Mouse (Mus musculus) hindbrain, embryonic 16.5 days (tissue): Measurements from ENCODE around the gene Mttp. TPM values are rescaled to one million over a fixed set of nuclear protein-coding genes. Genes with fewer than 3 reads are reported as not detected.

ENCODE experiments used
- ATAC-seq: fragments of 200-750 bp; cut with Nextera tagmentation; 2 replicates; pipeline ENCODE4 v1.8.0; 2017; ENCODE audit warnings: moderate TSS enrichment, moderate library complexity
- H3K27ac ChIP-seq: fragments of 300-500 bp; sonication (generic); 2 replicates; pipeline ENCODE4 v1.5.1; 2014; ENCODE audit warnings: low read depth, mild to moderate bottlenecking, control low read depth, low read length, moderate library complexity
- H3K27me3 ChIP-seq: fragments of 300-500 bp; sonication (generic); replicated peaks from 2 replicates; pipeline ENCODE4 v1.6.1; 2014; ENCODE audit warnings: low read length; ENCODE audit not compliant: control insufficient read depth, insufficient read depth
- H3K36me3 ChIP-seq: fragments of 300-500 bp; sonication (generic); 2 replicates; pipeline ENCODE4 v1.6.1; 2014; ENCODE audit warnings: mild to moderate bottlenecking, low read length, moderate library complexity, mixed read lengths; ENCODE audit not compliant: control insufficient read depth, insufficient read depth
- H3K4me1 ChIP-seq: fragments of 300-500 bp; sonication (generic); 2 replicates; pipeline ENCODE4 v1.6.1; 2014; ENCODE audit warnings: low read depth, low read length; ENCODE audit not compliant: control insufficient read depth, insufficient read depth
- H3K4me2 ChIP-seq: fragments of 300-500 bp; sonication (generic); 2 replicates; pipeline ENCODE4 v1.6.1; 2014; ENCODE audit warnings: mild to moderate bottlenecking, low read length, control low read depth, moderate library complexity
- H3K4me3 ChIP-seq: fragments of 300-500 bp; sonication (generic); 2 replicates; pipeline ENCODE4 v1.5.1; 2014; ENCODE audit warnings: mild to moderate bottlenecking, low read length, control low read depth, moderate library complexity
- H3K9ac ChIP-seq: fragments of 300-500 bp; sonication (generic); 2 replicates; pipeline ENCODE4 v1.6.1; 2014; ENCODE audit warnings: low read depth, mild to moderate bottlenecking, control low read depth, low read length, moderate library complexity
- H3K9me3 ChIP-seq: fragments of 300-500 bp; sonication (generic); 2 replicates; pipeline ENCODE4 v1.6.1; 2014; ENCODE audit warnings: mild to moderate bottlenecking, low read length, moderate library complexity; ENCODE audit not compliant: control insufficient read depth
- WGBS: fragments of 180-500 bp; shearing (Covaris S2); extraction: QIAGEN DNeasy Blood & Tissue Kit; methylation state at CpG from one replicate; pipeline ENCODE4 v1.1.7; 2014; 5-methylcytosine and 5-hydroxymethylcytosine counted together
- polyA plus RNA-seq: library from polyadenylated mRNA; unstranded; fragments of >200 nt; fragmentation: Nextera tagmentation; extraction: Ambion mirVana; gene quantifications from 2 replicates; pipeline ENCODE4 v1.2.1, GENCODE M21; 2015

Mttp gene
- polyA plus RNA-seq, 1 experiment from 2014 or later: 8.4 TPM

DNA sequence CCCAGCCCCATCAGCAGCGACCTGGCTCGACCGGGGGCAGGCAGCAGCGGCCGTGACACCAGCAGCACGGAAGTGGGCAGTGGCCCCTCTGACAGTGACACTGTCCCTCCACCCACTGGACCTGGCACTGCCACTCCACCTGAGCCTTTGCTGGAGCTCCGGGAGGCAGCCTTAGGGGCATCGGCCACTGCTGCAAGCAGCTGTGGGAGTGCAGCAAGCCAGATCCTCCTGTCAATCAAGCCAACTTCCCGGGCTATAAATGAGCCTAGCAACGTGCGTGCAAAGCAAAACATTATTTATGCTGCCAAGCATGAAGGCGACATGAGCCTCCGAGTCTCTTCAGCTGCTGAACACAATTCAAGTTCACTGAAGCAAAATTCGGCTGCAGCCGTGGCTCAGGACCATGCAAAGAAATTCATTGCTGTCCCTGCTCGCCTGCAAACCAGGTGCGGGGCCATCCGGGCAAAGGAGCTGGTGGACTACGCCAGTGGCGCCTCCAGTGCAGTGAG is 78.4 kb downstream of the Mttp start:
- peaks cover 15% of the 10 kb centered on the region for H3K4me1 ChIP-seq
- no peak overlapping the region for H3K27ac ChIP-seq
- 48% methylated on average over 20 of the region's 20 CpGs for WGBS
- no peaks in the 10 kb centered on the region for H3K9me3 ChIP-seq
- H3K4me2 ChIP-seq: peak overlapping the region; percentile 52
- H3K36me3 ChIP-seq: no peaks in the 10 kb centered on the region
- peak; percentile 62 for ATAC-seq
- no peaks in the 10 kb centered on the region for H3K27me3 ChIP-seq
- H3K4me3 ChIP-seq: 0 out of 2 replicates have a peak overlapping the region, but pooled peaks have one; percentile 4
- peak overlapping the region; percentile 28; the same call in 1 of the 2 replicates for H3K9ac ChIP-seq

DNA sequence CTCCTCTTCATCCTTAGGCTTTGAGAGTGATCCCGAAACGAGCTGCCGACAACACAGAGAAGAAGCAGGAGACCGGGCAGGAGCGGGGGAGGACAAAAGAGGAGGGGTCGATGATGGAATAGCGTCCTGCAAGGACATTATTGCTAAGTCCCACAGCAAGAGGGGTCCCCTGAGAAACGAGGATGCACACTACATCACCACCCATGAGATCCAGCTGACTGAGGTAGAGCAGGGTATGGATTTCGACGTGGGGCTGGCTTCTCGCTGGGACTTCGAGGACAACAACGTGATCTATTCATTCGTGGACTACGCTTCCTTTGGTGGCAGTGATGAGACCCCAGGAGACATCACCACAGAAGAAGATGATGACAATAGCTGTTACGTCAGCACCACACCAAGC is 78.8 kb downstream of the Mttp start:
- no peak overlapping the region for H3K27ac ChIP-seq
- H3K4me2 ChIP-seq: peak overlapping the region; percentile 52
- ATAC-seq: no peak
- H3K4me3 ChIP-seq: no peak overlapping the region
- H3K27me3 ChIP-seq: no peaks in the 10 kb centered on the region
- no peaks in the 10 kb centered on the region for H3K9me3 ChIP-seq
- 68% methylated on average over 16 of the region's 16 CpGs for WGBS
- H3K9ac ChIP-seq: peak overlapping the region; percentile 28; the same call in 1 of the 2 replicates
- no peaks in the 10 kb centered on the region for H3K36me3 ChIP-seq
- peaks cover 15% of the 10 kb centered on the region for H3K4me1 ChIP-seq

DNA sequence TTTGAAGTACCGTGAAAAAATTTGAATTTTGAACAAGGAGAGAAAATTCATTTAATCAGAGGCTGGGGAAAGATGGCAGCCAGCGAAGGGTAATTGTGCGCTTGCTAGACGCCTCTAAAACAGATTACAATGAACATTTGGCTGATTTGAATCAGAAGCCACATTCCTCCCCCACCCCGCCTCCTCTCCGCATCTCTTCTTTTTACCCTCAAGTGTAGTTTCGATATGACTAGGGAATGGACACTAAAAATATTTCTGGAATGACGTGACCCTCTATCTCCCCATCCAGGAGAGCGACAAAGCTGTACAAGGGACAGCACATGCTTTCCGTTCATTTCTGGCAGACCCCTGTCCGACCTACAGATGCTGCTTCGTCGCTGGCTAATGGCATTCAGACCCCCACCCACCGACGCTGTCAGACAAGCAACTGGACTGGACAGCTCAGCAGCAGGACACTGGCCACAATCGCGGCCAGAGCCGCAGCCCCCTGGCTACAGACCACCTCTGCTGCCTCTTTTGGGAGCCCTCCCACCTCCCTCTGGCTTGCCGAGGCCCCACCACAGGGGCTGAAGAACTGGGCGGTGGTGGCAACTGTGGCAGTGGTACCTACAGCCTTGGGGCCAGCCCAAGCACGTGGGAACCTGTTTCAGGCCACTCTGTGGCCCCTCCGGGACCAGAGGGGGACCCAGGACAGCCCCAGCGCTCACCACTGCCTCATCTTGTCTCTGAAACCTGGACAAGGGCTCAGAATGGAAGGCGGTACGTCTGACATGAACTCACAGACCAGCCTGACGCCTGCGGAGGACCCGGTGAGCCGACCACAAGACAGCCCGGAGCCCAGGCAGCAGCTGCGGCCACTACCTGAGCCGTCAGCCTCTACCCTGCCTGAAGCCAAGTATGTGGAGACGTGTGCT is 79.8 kb downstream of the Mttp start, which contains the start of gene 1110002E22Rik:
Gene 1110002E22Rik, plus strand, starts transcription at position 321 of the 914 bp plus-strand sequence.
- WGBS: 61% methylated on average over 32 of the region's 33 CpGs
- Histone ChIP-seq H3K9me3 (no peaks in the 10 kb centered on the region), H3K27ac (no peak within 1 kb of the TSS), H3K9ac (no peak within 1 kb of the TSS), H3K4me1 (peaks cover 15% of the 10 kb centered on the region), H3K4me2 (no peak within 1 kb of the TSS), H3K4me3 (no peak within 1 kb of the TSS), H3K36me3 (no peaks in the 10 kb centered on the region), H3K27me3 (no peaks in the 10 kb centered on the region)
- ATAC-seq: peak; percentile 21

DNA sequence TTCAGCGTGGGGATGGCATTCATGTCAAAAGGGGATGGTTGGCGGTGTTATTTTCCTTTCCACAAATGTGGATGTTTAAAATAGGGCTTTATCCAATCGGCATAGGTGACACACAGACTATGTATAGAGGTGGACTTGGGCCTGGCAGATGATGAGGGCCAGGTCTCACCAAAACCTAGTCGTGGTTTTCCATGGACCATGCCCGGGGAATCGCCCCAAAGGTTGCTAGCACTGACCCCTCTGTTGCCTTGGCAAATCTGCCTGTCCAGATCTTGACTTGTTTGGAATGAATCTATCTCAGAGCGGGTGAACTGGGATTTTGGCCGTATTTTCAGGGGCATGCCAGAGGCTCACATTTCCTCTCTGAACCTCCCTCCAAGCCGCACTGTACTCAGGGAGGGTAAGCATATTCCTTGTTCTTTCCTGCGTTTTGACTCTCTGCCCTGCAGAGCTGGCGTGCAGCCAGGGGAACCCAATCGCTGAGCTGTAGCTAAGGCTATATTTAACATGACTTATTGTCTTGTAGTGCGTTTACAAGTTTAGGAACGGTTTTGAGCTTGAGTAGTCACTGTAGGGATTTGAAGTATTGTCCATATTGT is 80.9 kb downstream of the Mttp start:
- Histone ChIP-seq H3K4me1 (peaks cover 15% of the 10 kb centered on the region), H3K27ac (no peak overlapping the region), H3K27me3 (no peaks in the 10 kb centered on the region), H3K4me3 (no peak overlapping the region), H3K9ac (no peak overlapping the region), H3K36me3 (no peaks in the 10 kb centered on the region), H3K4me2 (no peak overlapping the region), H3K9me3 (no peaks in the 10 kb centered on the region)
- WGBS: 55% methylated on average over 14 of the region's 14 CpGs
- peak; percentile 34; the same call in 1 of the 2 replicates for ATAC-seq

DNA sequence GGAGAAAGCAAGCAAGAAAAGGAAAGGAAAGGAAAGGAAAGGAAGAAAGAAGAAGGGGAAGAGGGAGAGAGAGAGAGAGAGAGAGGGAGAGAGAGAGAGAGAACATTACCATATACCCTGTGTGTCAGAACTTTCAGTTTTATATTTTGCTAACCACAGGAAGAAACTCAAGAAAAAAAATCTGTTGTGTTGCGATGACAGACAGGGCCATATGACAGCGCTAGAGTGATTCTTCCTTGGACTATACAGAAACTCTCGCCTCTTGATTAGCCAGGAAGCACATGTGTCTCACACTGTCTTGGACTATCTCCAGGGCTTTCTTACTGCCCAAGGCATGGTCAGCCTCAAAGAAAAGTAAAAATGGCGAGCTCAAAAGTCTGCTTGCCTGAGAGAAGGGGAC is 82.1 kb downstream of the Mttp start:
- Histone ChIP-seq H3K36me3 (no peaks in the 10 kb centered on the region), H3K9me3 (no peaks in the 10 kb centered on the region), H3K27ac (no peak overlapping the region), H3K4me3 (no peak overlapping the region), H3K27me3 (no peaks in the 10 kb centered on the region), H3K9ac (no peak overlapping the region), H3K4me2 (no peak overlapping the region), H3K4me1 (peaks cover 15% of the 10 kb centered on the region)
- WGBS: 80% methylated on average over 4 of the region's 4 CpGs
- ATAC-seq: no peak

DNA sequence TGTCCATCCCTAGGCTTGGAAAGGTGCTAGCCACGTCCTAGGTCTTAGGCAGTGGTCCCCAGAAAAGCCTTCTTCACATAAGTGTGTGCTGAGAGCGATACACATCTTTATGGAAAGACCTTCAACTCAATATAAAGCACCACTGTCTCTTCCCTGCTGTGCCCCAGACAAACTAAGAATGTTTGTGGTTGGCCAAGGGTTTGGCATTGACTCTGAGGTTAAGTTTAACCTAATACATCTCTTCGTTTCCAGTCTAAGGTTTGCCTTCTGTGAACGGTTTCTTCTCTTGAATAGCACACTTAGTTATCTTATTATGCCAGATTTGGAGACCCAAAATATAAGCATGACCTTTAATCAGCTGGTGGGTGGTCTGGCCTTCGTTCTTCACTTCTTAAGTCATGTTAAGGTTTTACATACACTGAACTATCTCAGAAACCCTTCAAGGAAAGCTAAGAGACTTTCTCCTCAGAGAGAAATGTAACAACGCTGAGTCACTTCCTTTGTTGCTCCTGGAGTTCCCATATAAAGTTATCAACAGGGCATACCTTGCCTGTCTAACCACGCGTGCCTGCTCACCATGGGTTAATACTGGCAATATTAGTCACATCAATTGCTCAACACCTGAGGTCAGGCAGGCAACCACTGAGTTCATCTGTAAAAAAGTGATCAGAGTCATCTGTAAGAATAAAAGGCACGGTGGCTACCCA is 83.4 kb downstream of the Mttp start:
- H3K4me3 ChIP-seq: no peak overlapping the region

DNA sequence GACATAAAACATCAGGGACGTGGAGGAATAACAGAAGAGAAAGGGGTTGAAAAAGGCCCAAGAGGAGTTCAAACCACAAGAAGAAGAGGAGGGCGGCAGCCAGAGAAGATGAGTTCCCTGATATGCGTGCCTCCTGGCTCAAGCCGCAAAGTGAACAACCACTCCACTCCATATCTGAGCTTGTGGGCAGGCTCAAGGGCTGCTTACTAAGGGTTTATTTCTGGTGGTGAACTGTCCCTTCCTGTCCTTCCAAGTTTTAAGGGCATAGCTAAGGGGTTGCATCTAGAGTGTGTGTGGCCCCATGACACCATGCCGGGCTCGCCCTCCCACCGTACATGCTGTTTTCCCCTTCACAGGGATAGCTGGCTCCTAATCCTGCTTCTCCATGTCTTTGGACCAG is 84.3 kb downstream of the Mttp start:
- no peak for ATAC-seq
- no peaks in the 10 kb centered on the region for H3K9me3 ChIP-seq

More for the DNA sequence above, 83.4 kb downstream of the Mttp start:
- Histone ChIP-seq H3K9me3 (no peaks in the 10 kb centered on the region), H3K27ac (no peak overlapping the region), H3K36me3 (no peaks in the 10 kb centered on the region), H3K4me1 (peaks cover 11% of the 10 kb centered on the region), H3K9ac (no peak overlapping the region), H3K27me3 (no peaks in the 10 kb centered on the region), H3K4me2 (no peak overlapping the region)
- WGBS: 91% methylated on average over 9 of the region's 9 CpGs
- ATAC-seq: no peak

DNA sequence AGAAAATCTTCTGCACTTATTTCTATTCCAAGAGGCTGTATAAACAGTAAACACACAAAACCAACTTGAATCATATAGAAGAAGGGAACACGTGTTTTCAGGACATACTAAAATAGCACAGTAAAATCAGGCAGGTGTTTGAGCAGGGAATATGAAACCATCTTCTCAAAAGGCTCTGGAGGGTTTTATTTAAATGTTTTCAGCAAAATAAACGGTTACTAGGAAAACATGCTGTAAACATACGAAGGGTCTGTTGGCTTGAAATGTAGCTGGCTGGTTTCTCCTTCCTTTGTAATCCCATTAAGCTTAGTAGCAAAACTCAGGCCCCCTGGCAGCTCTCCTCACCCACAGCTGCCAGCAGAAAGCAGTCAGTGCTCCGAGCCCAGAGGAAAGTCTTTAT is 86.5 kb downstream of the Mttp start:
- Histone ChIP-seq H3K27me3 (no peaks in the 10 kb centered on the region), H3K4me3 (no peak overlapping the region), H3K9ac (no peak overlapping the region), H3K36me3 (no peaks in the 10 kb centered on the region), H3K9me3 (no peaks in the 10 kb centered on the region), H3K4me1 (no peaks in the 10 kb centered on the region), H3K4me2 (no peak overlapping the region), H3K27ac (no peak overlapping the region)
- 54% methylated on average over 4 of the region's 4 CpGs for WGBS
- no peak for ATAC-seq

More for the DNA sequence above, 84.3 kb downstream of the Mttp start:
- Histone ChIP-seq H3K36me3 (no peaks in the 10 kb centered on the region), H3K27ac (no peak overlapping the region), H3K4me1 (peaks cover 7% of the 10 kb centered on the region), H3K9ac (no peak overlapping the region), H3K27me3 (no peaks in the 10 kb centered on the region), H3K4me3 (no peak overlapping the region), H3K4me2 (no peak overlapping the region)
- WGBS: 95% methylated on average over 7 of the region's 7 CpGs
